Mouse (Mus musculus) MEL (cell line): Measurements from ENCODE around the gene Fryl.

Experiments used
- CTCF ChIP-seq, 3 experiments: IDR thresholded peaks in 2 of 3; conservative IDR thresholded peaks in 1 of 3; 2 replicates each; pipeline ENCODE4 v1.5.1; 2011 to 2012; ENCODE audit warnings: low read length in 3 of 3, low read depth in 2 of 3, mild to moderate bottlenecking in 2 of 3, improper control_type of control experiment in 1 of 3, inconsistent platforms in 1 of 3, mixed read lengths in 1 of 3, moderate library complexity in 1 of 3; ENCODE audit not compliant: control insufficient read depth in 1 of 3, insufficient read depth in 1 of 3, poor library complexity in 1 of 3, severe bottlenecking in 1 of 3
- MYC ChIP-seq: IDR thresholded peaks from 2 replicates; pipeline ENCODE4 v1.6.1; 2011; ENCODE audit warnings: low read depth, mild to moderate bottlenecking, low read length, improper control_type of control experiment, moderate library complexity
- POLR2AphosphoS2 ChIP-seq: IDR thresholded peaks from 2 replicates; pipeline ENCODE4 v1.6.1; 2011; ENCODE audit warnings: low read length, improper control_type of control experiment

- TF ChIP-seq CTCF (IDR thresholded peaks at IDR 0.05 in 2 of 3, conservative IDR thresholded peaks at IDR 0.05 in 1 of 3; ENCODE audit: control insufficient read depth in 1 of 3, insufficient read depth in 1 of 3, low read depth in 2 of 3, low read length in 3 of 3, poor library complexity in 1 of 3, severe bottlenecking in 1 of 3) (no peak), MYC (no peak; the same call in 1 of the 2 replicates), POLR2AphosphoS2 (no peak)
Observed at GRCm38 (mm10) chr5:73257096-73257495, 677 bp upstream of the Fryl start.
